ENCODE assay signal across 8 mouse cellular contexts in genomic region chr7:143829504-143830331, GRCm38 (mm10). TPM values are rescaled to one million over a fixed set of nuclear protein-coding genes. Genes with fewer than 3 reads are reported as not detected.
DNase-seq lines count a peak whose midpoint lies in the region; ATAC-seq and TF ChIP-seq lines count a peak whose summit lies in the region.

No protein-coding gene starts in this region.

- no peaks in the 10 kb centered on the region for H3K9me3 ChIP-seq in embryonic facial prominence, embryonic 13.5 days
- no peaks in the 10 kb centered on the region for H3K9me3 ChIP-seq in limb, embryonic 14.5 days (ENCODE audit: control insufficient read depth, low read length)
- no peaks in the 10 kb centered on the region for H3K9me3 ChIP-seq in midbrain, postnatal 0 days (ENCODE audit: low read length)

- peak overlapping the region; percentile 90 for H3K27ac ChIP-seq in embryonic facial prominence, embryonic 13.5 days
- H3K27ac ChIP-seq in limb, embryonic 14.5 days (replicated peaks; ENCODE audit: low read depth, low read length) = peak overlapping the region; percentile 91
- peak overlapping the region; percentile 90 for H3K27ac ChIP-seq in midbrain, postnatal 0 days (ENCODE audit: low read depth, low read length)

- H3K9ac ChIP-seq in embryonic facial prominence, embryonic 13.5 days = peak overlapping the region; percentile 78
- peak overlapping the region; percentile 67 for H3K9ac ChIP-seq in limb, embryonic 14.5 days (ENCODE audit: low read depth, low read length, severe bottlenecking)
- peak overlapping the region; percentile 80 for H3K9ac ChIP-seq in midbrain, postnatal 0 days (replicated peaks; ENCODE audit: low read length, poor library complexity, severe bottlenecking)

- WGBS in embryonic facial prominence, embryonic 13.5 days = under 1% methylated on average over 37 of the region's 37 CpGs
- under 1% methylated on average over 37 of the region's 37 CpGs for WGBS in limb, embryonic 14.5 days
- under 1% methylated on average over 37 of the region's 37 CpGs for WGBS in midbrain, postnatal 0 days

- H3K4me1 ChIP-seq in embryonic facial prominence, embryonic 13.5 days = peaks cover 29% of the 10 kb centered on the region
- H3K4me1 ChIP-seq in limb, embryonic 14.5 days (ENCODE audit: control insufficient read depth, insufficient read depth, low read length) = peaks cover 11% of the 10 kb centered on the region
- H3K4me1 ChIP-seq in midbrain, postnatal 0 days (ENCODE audit: insufficient read depth, low read length) = peaks cover 8% of the 10 kb centered on the region

- H3K4me3 ChIP-seq in embryonic facial prominence, embryonic 13.5 days = peak overlapping the region; percentile 62
- peak overlapping the region; percentile 65 for H3K4me3 ChIP-seq in limb, embryonic 14.5 days (replicated peaks; ENCODE audit: low read length)
- H3K4me3 ChIP-seq in midbrain, postnatal 0 days (ENCODE audit: low read depth, low read length) = peak overlapping the region; percentile 58

- no peaks in the 10 kb centered on the region for H3K36me3 ChIP-seq in embryonic facial prominence, embryonic 13.5 days
- H3K36me3 ChIP-seq in limb, embryonic 14.5 days (ENCODE audit: control insufficient read depth, insufficient read depth, low read length) = no peaks in the 10 kb centered on the region
- no peaks in the 10 kb centered on the region for H3K36me3 ChIP-seq in midbrain, postnatal 0 days (ENCODE audit: insufficient read depth, low read length)

- peak; percentile 93 for TF ChIP-seq CTCF in midbrain, postnatal 0 days (IDR thresholded peaks at IDR 0.05)

- TF ChIP-seq POLR2A in limb, embryonic 14.5 days (IDR thresholded peaks at IDR 0.05; ENCODE audit: borderline replicate concordance, extremely low read depth, insufficient read depth, insufficient read length) = peak; percentile 13; the same call in 1 of the 2 replicates

- peak overlapping the region; percentile 91 for H3K4me2 ChIP-seq in embryonic facial prominence, embryonic 13.5 days
- peak overlapping the region; percentile 96 for H3K4me2 ChIP-seq in limb, embryonic 14.5 days (replicated peaks; ENCODE audit: low read depth, low read length, severe bottlenecking)
- H3K4me2 ChIP-seq in midbrain, postnatal 0 days (ENCODE audit: low read depth, low read length, poor library complexity, severe bottlenecking) = peak overlapping the region; percentile 87

- ATAC-seq in embryonic facial prominence, embryonic 13.5 days (ENCODE audit: insufficient number of reproducible peaks, insufficient read depth, low FRiP score, low TSS enrichment, low read depth) = peak; percentile 98
- ATAC-seq in limb, embryonic 14.5 days (ENCODE audit: low FRiP score, low read depth) = peak; percentile 98
- peak; percentile 97 for ATAC-seq in midbrain, postnatal 0 days (ENCODE audit: low FRiP score)

- no peaks in the 10 kb centered on the region for H3K27me3 ChIP-seq in embryonic facial prominence, embryonic 13.5 days
- no peaks in the 10 kb centered on the region for H3K27me3 ChIP-seq in limb, embryonic 14.5 days (ENCODE audit: control insufficient read depth, insufficient read depth, low read length)
- H3K27me3 ChIP-seq in midbrain, postnatal 0 days (ENCODE audit: insufficient read depth, low read length) = no peaks in the 10 kb centered on the region

- peak; percentile 93 for DNase-seq in 3134 (ENCODE audit: extremely low read depth, insufficient read length, low spot score)
- DNase-seq in adrenal gland, postnatal 36 days = peak; percentile 95 to 96
- peak; percentile 96 for DNase-seq in heart, adult 8-10 months (ENCODE audit: low spot score)
- peak; percentile 97 for DNase-seq in kidney, adult 9 months
- DNase-seq in limb, embryonic 14.5 days (ENCODE audit: low spot score) = peak; percentile 98
- peak; percentile 99 for DNase-seq in midbrain, postnatal 0 days (ENCODE audit: low spot score)
- peak; percentile 81 to 86 for DNase-seq in spleen, postnatal 14 days (ENCODE audit: low spot score in 2 of 2)

RNA-seq across cellular contexts. Expression of gene Dhcr7, which starts 6.8 kb away (rescaled TPM):
- total RNA-seq in adrenal gland, postnatal 36 days (2021) = 1,000 to 10,000 TPM in 1 of 2 experiments, 100 to 1,000 TPM in 1; 948 to 1,085 TPM
- 39.6 and 41.5 TPM in 2 replicates for polyA plus RNA-seq in embryonic facial prominence, embryonic 13.5 days (2015; fragmentation: Nextera tagmentation; extraction: Ambion mirVana)
- 1 to 10 TPM; 4.9 to 6.7 (median 5.5) TPM for total RNA-seq in heart, adult 8-10 months (2022)
- 82.8 and 98.4 TPM in 2 replicates for polyA plus RNA-seq in limb, embryonic 14.5 days (2012; rRNA removed)
- polyA plus RNA-seq in limb, embryonic 14.5 days (2014; fragmentation: Nextera tagmentation; extraction: Ambion mirVana) = 42.8 and 52.7 TPM in 2 replicates
- total RNA-seq in midbrain, postnatal 0 days (2014; rRNA removed) = 63.4 and 66.0 TPM in 2 replicates
- 74.7 and 80.4 TPM in 2 replicates for polyA plus RNA-seq in midbrain, postnatal 0 days (2015; fragmentation: Nextera tagmentation; extraction: Ambion mirVana)

RNA-seq across cellular contexts. Expression of gene Nadsyn1, which starts 7.1 kb away (rescaled TPM):
- 10 to 100 TPM; 11.8 to 12.6 TPM for total RNA-seq in adrenal gland, postnatal 36 days (2021)
- polyA plus RNA-seq in embryonic facial prominence, embryonic 13.5 days (2015; fragmentation: Nextera tagmentation; extraction: Ambion mirVana) = 5.8 and 7.1 TPM in 2 replicates
- 1 to 10 TPM; 4.9 to 6.3 (median 5.2) TPM for total RNA-seq in heart, adult 8-10 months (2022)
- 14.0 and 16.9 TPM in 2 replicates for polyA plus RNA-seq in limb, embryonic 14.5 days (2012; rRNA removed)
- polyA plus RNA-seq in limb, embryonic 14.5 days (2014; fragmentation: Nextera tagmentation; extraction: Ambion mirVana) = 5.4 and 5.5 TPM in 2 replicates
- total RNA-seq in midbrain, postnatal 0 days (2014; rRNA removed) = 6.9 and 13.1 TPM in 2 replicates
- 3.5 and 5.8 TPM in 2 replicates for polyA plus RNA-seq in midbrain, postnatal 0 days (2015; fragmentation: Nextera tagmentation; extraction: Ambion mirVana)

RNA-seq across cellular contexts. Expression of gene Gm498, which starts 36.9 kb away (rescaled TPM):
- not detected for total RNA-seq in adrenal gland, postnatal 36 days (2021)
- not detected in 2 replicates for polyA plus RNA-seq in embryonic facial prominence, embryonic 13.5 days (2015; fragmentation: Nextera tagmentation; extraction: Ambion mirVana)
- total RNA-seq in heart, adult 8-10 months (2022) = not detected
- polyA plus RNA-seq in limb, embryonic 14.5 days (2012; rRNA removed) = not detected in 2 replicates
- not detected in 2 replicates for polyA plus RNA-seq in limb, embryonic 14.5 days (2014; fragmentation: Nextera tagmentation; extraction: Ambion mirVana)
- total RNA-seq in midbrain, postnatal 0 days (2014; rRNA removed) = not detected in 2 replicates
- not detected in 2 replicates for polyA plus RNA-seq in midbrain, postnatal 0 days (2015; fragmentation: Nextera tagmentation; extraction: Ambion mirVana)

RNA-seq across cellular contexts. Expression of gene Mrgpre, which starts 45.4 kb away (rescaled TPM):
- total RNA-seq in adrenal gland, postnatal 36 days (2021) = 1 to 10 TPM; 1.3 to 1.6 TPM
- 0.86 and 1.4 TPM in 2 replicates for polyA plus RNA-seq in embryonic facial prominence, embryonic 13.5 days (2015; fragmentation: Nextera tagmentation; extraction: Ambion mirVana)
- total RNA-seq in heart, adult 8-10 months (2022) = 1 to 10 TPM; 1.6 to 1.8 (median 1.6) TPM
- 2.1 and 3.0 TPM in 2 replicates for polyA plus RNA-seq in limb, embryonic 14.5 days (2012; rRNA removed)
- 1.5 and 1.9 TPM in 2 replicates for polyA plus RNA-seq in limb, embryonic 14.5 days (2014; fragmentation: Nextera tagmentation; extraction: Ambion mirVana)
- total RNA-seq in midbrain, postnatal 0 days (2014; rRNA removed) = 8.0 and 10.1 TPM in 2 replicates
- 11.6 and 12.4 TPM in 2 replicates for polyA plus RNA-seq in midbrain, postnatal 0 days (2015; fragmentation: Nextera tagmentation; extraction: Ambion mirVana)

Comparison
In these comparisons a context has a peak if more than half of its experiments do, and no peak if none do; other contexts are left out.
1. Peak in every context shown above with its lines: DNase-seq, ATAC-seq, H3K4me3 ChIP-seq and H3K27ac ChIP-seq.
2. RNA of gene Dhcr7, which starts 6.8 kb away (total RNA-seq): 948 to 1,085 TPM in adrenal gland, postnatal 36 days; 63.4 to 66.0 TPM in midbrain, postnatal 0 days and 4.9 to 6.7 TPM in heart, adult 8-10 months; every median in the first group is over 10 times any median in the second.